Mouse (Mus musculus): ENCODE data around the gene Ube2l3. TPM values are rescaled to one million over a fixed set of nuclear protein-coding genes. Genes with fewer than 3 reads are reported as not detected.
A peak's percentile ranks its signal among the peaks of the same experiment; 100 is the strongest.

The Ube2l3 gene
- polyA plus RNA-seq (2016; fragmentation: Nextera tagmentation; extraction: Ambion mirVana), result 346 and 373 TPM in 2 replicates

DNA sequence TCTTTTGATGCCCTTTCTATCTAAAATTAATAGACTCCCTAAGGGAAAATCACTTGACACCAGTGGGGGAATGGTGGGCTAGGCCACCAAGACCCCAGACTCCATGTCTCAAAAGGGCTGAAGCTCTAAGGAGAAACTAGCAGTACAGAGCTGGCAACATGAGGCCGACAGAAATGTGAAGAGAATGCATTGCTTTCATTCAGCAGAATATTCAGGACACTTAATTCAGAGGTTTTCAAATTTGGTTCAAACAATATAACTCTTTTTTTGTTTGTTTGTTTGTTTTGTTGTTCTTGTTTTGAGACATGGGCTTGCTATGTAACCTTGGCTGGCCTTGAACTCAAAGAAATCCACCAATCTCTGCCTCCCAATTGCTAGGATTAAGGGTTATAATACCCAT is at the start of gene Ube2l3:
Ube2l3 (minus strand) TSS at position 101 of the 400 bp plus-strand sequence.
- peak within 1 kb of the TSS; percentile 66; the same call in 1 of the 2 replicates for H3K4me2 ChIP-seq (replicated peaks)
- no peak within 1 kb of the TSS for H3K27ac ChIP-seq
- no peak for ATAC-seq (ENCODE audit: low FRiP score)
- no peaks in the 10 kb centered on the region for H3K36me3 ChIP-seq
- peaks cover 15% of the 10 kb centered on the region for H3K4me1 ChIP-seq
- no peaks in the 10 kb centered on the region for H3K9me3 ChIP-seq (replicated peaks)
- 92% methylated on average over 1 of the region's 1 CpGs for WGBS
- no peak within 1 kb of the TSS; the same call in 1 of the 2 replicates for H3K9ac ChIP-seq
- H3K27me3 ChIP-seq, result peaks cover 7% of the 10 kb centered on the region; the same call in 1 of the 2 replicates
- peak within 1 kb of the TSS; percentile 100 for H3K4me3 ChIP-seq

DNA sequence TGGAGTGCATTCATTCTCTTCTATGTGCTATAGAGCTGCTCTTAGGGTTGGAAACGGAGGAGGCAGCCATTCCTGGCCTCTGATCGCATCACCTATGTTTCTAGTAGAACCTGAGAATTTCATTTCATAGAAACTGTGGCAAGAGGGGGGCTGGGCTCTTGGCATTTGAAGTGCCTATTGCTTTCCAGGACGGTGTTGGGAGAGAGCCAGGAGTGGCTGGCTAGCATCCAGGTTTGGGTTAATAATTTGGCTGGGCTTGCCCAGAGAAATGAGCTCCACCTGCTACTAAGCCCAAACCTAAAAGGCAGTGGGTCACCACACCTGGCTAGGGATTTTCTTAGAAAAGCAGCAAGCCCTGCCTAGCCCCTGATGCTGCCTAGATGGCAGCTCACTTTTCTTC is 49.1 kb upstream of the Ube2l3 start:
- Histone ChIP-seq H3K9me3 (replicated peaks) (no peaks in the 10 kb centered on the region), H3K4me2 (replicated peaks) (no peak overlapping the region), H3K36me3 (peaks cover 5% of the 10 kb centered on the region; the same call in 1 of the 2 replicates), H3K27ac (no peak overlapping the region), H3K9ac (no peak overlapping the region), H3K4me1 (peaks cover 36% of the 10 kb centered on the region), H3K27me3 (no peaks in the 10 kb centered on the region), H3K4me3 (no peak overlapping the region)
- ATAC-seq (ENCODE audit: low FRiP score), result no peak
- WGBS, result 74% methylated on average over 3 of the region's 3 CpGs

DNA sequence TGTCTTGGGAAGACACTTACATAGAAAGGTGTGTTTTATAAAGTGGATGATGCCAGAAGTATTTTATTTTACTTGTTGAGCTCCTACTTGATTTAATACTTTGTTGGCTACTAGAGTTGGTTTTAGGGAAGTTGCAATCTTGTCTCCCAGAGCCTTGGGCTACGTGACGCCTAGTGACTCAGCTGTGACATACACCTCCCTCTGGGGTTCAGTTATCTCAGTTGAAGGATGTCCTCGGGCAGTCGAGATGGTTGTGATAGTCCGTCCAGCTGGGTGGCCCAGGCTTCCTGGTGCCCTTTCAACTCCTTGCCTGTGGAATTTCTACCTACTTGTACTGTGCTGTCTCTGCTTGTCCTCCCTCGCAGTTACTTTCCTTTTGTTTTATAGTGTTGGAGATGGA is 46.7 kb upstream of the Ube2l3 start:
- ATAC-seq (ENCODE audit: low FRiP score), result no peak
- Histone ChIP-seq H3K4me2 (replicated peaks) (no peak overlapping the region), H3K9me3 (replicated peaks) (no peaks in the 10 kb centered on the region), H3K4me3 (no peak overlapping the region), H3K4me1 (peaks cover 30% of the 10 kb centered on the region), H3K27ac (no peak overlapping the region), H3K9ac (no peak overlapping the region), H3K36me3 (no peaks in the 10 kb centered on the region), H3K27me3 (no peaks in the 10 kb centered on the region)
- WGBS, result 71% methylated on average over 6 of the region's 6 CpGs

DNA sequence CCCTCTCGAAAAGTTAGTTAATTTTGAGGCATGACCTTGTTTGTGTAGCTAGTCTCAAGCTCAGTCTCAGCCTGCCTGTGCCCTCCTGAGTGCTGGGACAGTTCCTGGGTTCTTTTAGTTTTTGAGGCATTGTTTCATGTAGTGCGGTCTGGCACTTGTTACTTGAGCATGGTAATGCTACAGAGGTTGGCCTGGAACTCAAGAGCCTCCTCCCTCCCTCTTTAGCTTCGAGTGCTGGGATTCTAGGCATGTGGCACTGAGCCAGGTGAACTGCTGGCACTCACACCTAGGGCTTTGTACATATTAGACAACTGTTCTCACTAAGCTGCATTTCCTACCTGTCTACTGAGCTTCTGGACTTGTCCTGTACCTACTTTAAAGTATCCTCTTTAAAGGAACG is 45.3 kb upstream of the Ube2l3 start:
- 85% methylated on average over 4 of the region's 4 CpGs for WGBS
- Histone ChIP-seq H3K4me2 (replicated peaks) (no peak overlapping the region), H3K9ac (no peak overlapping the region), H3K27ac (no peak overlapping the region), H3K4me3 (no peak overlapping the region), H3K4me1 (peaks cover 16% of the 10 kb centered on the region), H3K9me3 (replicated peaks) (no peaks in the 10 kb centered on the region), H3K27me3 (no peaks in the 10 kb centered on the region), H3K36me3 (no peaks in the 10 kb centered on the region)
- ATAC-seq (ENCODE audit: low FRiP score), result no peak

DNA sequence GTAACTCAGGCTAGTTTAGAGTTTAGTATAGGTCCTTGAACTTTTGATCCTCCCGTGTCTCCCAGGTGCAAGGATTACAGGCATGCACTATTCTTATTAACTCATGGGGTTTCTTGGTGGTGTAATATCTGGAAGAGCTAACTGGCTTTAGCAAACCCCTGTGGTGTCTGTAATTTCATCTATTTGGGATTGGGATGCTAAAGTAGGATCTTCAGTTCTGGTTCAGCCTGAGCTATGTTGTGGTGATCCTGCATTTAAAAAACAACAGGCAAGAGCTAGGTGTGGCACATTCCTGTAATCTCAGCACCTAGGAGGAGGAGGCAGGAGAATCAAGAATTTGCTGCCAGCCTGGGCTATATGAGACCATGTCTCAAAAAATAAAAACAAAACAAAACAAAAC is 42.5 kb upstream of the Ube2l3 start:
- no peaks in the 10 kb centered on the region for H3K4me1 ChIP-seq
- H3K27ac ChIP-seq, result no peak overlapping the region
- no peaks in the 10 kb centered on the region for H3K36me3 ChIP-seq
- 95% methylated on average over 1 of the region's 1 CpGs for WGBS
- no peaks in the 10 kb centered on the region for H3K9me3 ChIP-seq (replicated peaks)
- ATAC-seq (ENCODE audit: low FRiP score), result no peak
- no peak overlapping the region for H3K9ac ChIP-seq
- H3K27me3 ChIP-seq, result no peaks in the 10 kb centered on the region
- no peak overlapping the region for H3K4me3 ChIP-seq
- H3K4me2 ChIP-seq (replicated peaks), result no peak overlapping the region

DNA sequence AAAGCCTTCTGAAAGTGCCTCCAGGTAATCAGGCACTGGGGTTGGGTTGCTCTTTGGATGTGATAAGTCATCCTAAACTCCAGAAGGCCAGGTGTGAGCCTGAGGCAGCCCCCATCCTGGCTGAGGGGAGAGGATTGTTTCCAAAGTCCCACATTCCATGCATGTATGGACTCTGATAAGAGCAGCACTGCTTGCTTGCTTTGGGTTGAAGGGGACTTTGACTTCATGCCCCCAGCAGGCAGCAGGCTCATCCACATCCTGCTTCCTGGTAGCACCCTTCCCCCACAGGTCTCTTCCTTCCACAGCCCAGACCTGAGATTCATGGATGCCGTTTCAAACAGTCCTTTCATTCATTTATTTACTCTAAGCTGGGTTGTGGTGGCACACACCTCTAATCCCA is 41.3 kb upstream of the Ube2l3 start:
- no peak overlapping the region for H3K4me2 ChIP-seq (replicated peaks)
- peaks cover 12% of the 10 kb centered on the region for H3K4me1 ChIP-seq
- H3K9ac ChIP-seq, result no peak overlapping the region
- 76% methylated on average over 1 of the region's 1 CpGs for WGBS
- no peak overlapping the region for H3K27ac ChIP-seq
- ATAC-seq (ENCODE audit: low FRiP score), result no peak
- H3K4me3 ChIP-seq, result no peak overlapping the region
- H3K27me3 ChIP-seq, result no peaks in the 10 kb centered on the region
- no peaks in the 10 kb centered on the region for H3K36me3 ChIP-seq
- no peaks in the 10 kb centered on the region for H3K9me3 ChIP-seq (replicated peaks)

DNA sequence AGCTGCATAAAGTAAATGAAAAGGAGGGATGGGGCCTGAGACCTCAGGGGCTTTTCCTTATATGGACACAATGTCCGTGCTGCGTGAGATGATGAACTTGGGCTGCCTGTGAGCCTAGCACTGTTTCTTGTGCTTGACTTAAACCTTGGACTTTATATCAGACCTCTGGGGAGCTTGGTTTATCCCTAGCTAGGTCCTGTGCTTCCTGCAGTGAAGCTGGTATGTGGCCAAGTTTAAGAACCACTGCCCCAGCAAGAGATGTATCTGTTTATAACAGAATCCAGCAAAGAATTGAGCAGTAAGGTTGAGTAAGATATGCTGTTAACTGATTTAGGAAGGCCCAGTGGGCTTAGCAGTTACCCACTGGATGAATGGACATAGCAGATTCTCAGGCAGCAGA is 37.0 kb upstream of the Ube2l3 start:
- no peak overlapping the region for H3K9ac ChIP-seq
- H3K4me1 ChIP-seq, result peaks cover 45% of the 10 kb centered on the region
- H3K4me2 ChIP-seq (replicated peaks), result no peak overlapping the region
- no peak for ATAC-seq (ENCODE audit: low FRiP score)
- H3K36me3 ChIP-seq, result no peaks in the 10 kb centered on the region
- no peak overlapping the region for H3K4me3 ChIP-seq
- no peak overlapping the region for H3K27ac ChIP-seq
- no peaks in the 10 kb centered on the region for H3K27me3 ChIP-seq
- H3K9me3 ChIP-seq (replicated peaks), result no peaks in the 10 kb centered on the region
- WGBS, result 77% methylated on average over 2 of the region's 2 CpGs

DNA sequence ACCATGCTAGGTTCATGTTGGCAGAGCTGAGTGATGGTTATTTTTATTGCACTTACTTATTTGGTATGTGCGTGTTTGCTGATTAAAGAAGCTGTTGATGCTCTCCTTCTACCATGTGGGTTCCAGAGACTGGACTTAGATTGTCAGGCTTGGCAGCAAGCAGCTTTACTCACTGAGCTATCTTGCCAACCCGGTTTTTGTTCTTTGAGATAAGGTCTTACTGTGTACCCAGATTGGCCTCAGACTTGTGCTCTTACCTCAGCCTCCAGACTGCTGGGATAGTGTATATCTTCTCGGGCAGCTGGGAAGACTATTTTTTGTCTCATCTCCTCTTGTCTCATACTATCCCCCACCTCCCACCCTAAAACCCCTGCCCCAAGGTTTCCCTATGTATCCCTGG is 35.2 kb upstream of the Ube2l3 start:
- H3K4me3 ChIP-seq, result no peak overlapping the region
- no peak overlapping the region for H3K9ac ChIP-seq
- peaks cover 50% of the 10 kb centered on the region for H3K4me1 ChIP-seq
- H3K27ac ChIP-seq, result no peak overlapping the region
- H3K27me3 ChIP-seq, result no peaks in the 10 kb centered on the region
- no peaks in the 10 kb centered on the region for H3K9me3 ChIP-seq (replicated peaks)
- WGBS, result 86% methylated on average over 3 of the region's 3 CpGs
- H3K4me2 ChIP-seq (replicated peaks), result no peak overlapping the region
- H3K36me3 ChIP-seq, result no peaks in the 10 kb centered on the region
- no peak for ATAC-seq (ENCODE audit: low FRiP score)

DNA sequence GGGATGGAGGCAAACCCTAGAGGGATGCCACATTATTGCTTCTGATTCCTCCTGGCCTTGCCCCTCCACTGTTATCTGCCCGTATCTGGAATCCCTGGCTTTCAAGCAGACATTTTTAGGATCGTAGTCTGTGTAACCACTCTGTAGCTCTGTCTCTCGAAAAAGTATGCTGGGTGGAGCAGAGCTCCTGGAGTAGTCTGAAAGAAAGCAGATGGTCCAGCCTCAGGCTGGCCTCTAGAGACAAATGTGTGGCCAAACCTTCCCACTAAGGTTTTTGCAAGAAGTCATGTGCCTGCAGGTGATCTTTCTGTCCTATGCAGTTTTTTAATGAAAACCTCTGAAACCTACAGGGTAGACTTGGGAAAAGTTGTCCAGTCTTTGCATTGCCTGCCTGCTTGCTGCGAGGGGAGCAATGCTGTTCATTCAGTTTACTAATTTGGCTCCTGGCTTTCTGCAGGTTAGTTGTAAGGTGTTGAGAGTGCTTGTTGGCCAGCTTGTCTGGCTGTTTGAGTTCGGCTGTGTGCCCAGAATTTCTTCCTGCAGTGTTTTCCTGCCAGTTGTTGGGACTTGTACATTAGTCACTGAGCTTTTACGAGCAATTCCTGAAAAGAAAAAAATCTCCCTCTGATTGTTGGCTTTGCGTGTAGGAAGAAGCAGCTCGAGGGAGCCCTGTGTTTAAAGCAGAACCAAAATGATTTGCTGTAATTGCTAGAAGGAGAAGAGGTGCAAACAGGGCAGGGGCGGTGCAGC is 32.6 kb upstream of the Ube2l3 start:
- Histone ChIP-seq H3K36me3 (no peaks in the 10 kb centered on the region), H3K4me2 (replicated peaks) (peak overlapping the region; percentile 76), H3K9me3 (replicated peaks) (0 out of 2 replicates have a peak, but pooled peaks cover under 1% of the 10 kb centered on the region), H3K27ac (no peak overlapping the region), H3K27me3 (no peaks in the 10 kb centered on the region), H3K9ac (peak overlapping the region; percentile 92), H3K4me1 (peaks cover 51% of the 10 kb centered on the region), H3K4me3 (peak overlapping the region; percentile 62)
- WGBS, result 61% methylated on average over 9 of the region's 9 CpGs
- ATAC-seq (ENCODE audit: low FRiP score), result no peak

DNA sequence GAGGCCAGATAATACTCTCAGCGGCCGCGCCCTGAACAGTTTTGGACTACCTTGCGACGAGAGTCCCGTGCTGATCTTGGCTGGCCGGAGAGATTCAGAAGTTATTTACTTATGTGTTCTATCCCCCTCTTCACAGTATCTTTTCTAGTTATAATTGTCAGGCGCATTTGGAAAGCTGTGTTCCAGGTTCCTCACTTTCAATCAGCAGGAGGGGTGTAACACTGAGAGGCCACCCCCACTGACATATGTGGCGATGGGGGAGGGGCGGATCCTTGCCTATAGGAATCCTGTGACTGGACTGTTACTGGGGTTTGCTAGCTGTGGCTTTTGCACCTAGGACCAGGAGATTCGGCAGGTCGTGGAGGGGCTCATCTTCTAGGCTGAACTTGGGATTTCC is 32.0 kb upstream of the Ube2l3 start:
- 2% methylated on average over 12 of the region's 12 CpGs for WGBS
- Histone ChIP-seq H3K27me3 (no peaks in the 10 kb centered on the region), H3K36me3 (no peaks in the 10 kb centered on the region), H3K27ac (peak overlapping the region; percentile 95), H3K9ac (peak overlapping the region; percentile 92), H3K4me3 (peak overlapping the region; percentile 62), H3K4me1 (peaks cover 46% of the 10 kb centered on the region), H3K9me3 (replicated peaks) (peaks cover 6% of the 10 kb centered on the region; the same call in 1 of the 2 replicates), H3K4me2 (replicated peaks) (peak overlapping the region; percentile 76)
- no peak for ATAC-seq (ENCODE audit: low FRiP score)

DNA sequence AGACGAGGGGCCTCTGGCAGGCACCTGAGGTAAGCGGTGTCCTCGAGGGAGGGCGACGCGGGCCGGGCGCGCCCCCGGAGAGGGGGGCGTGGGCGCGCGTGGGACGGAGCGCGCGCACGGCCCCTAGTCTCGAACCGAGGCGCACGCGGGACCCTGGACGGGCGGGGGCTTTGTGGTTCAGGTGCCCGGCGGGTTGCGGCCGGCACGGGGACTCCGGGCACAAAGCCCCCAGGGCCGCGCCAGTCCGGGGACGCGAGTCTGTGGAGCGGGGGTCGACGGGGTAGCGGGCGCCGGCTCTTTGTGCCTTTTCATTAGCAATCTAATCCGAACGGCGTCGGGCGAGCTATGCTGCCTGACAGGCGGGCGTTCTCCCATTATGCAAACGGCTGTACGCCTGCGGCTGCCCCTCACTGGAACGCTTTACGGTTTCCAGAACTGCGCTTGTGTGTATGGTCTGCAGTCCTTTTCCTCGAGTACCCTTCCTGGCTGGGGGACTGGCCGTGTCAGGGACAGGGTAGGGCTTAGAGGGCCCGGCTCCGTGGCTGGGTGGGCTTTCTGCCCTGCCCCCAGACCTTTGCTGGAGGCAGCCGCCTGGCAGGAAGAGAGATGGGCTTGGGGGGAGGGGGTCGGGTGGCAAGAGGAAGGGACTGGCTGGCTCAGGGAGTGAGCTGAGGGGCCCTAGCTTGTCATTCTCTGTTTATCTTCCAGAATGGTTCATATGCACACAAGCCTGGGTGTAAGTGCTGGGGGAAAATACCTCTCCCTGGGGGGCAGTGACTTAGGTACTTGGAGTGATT is 31.5 kb upstream of the Ube2l3 start:
- peak overlapping the region; percentile 62 for H3K4me3 ChIP-seq
- H3K27ac ChIP-seq, result peak overlapping the region; percentile 95
- no peaks in the 10 kb centered on the region for H3K27me3 ChIP-seq
- WGBS, result under 1% methylated on average over 59 of the region's 62 CpGs
- H3K4me2 ChIP-seq (replicated peaks), result peak overlapping the region; percentile 76
- H3K36me3 ChIP-seq, result no peaks in the 10 kb centered on the region
- peak overlapping the region; percentile 92 for H3K9ac ChIP-seq
- ATAC-seq (ENCODE audit: low FRiP score), result peak; percentile 78
- H3K4me1 ChIP-seq, result peaks cover 41% of the 10 kb centered on the region
- H3K9me3 ChIP-seq (replicated peaks), result peaks cover 6% of the 10 kb centered on the region; the same call in 1 of the 2 replicates
